In the genomic region with DNA sequence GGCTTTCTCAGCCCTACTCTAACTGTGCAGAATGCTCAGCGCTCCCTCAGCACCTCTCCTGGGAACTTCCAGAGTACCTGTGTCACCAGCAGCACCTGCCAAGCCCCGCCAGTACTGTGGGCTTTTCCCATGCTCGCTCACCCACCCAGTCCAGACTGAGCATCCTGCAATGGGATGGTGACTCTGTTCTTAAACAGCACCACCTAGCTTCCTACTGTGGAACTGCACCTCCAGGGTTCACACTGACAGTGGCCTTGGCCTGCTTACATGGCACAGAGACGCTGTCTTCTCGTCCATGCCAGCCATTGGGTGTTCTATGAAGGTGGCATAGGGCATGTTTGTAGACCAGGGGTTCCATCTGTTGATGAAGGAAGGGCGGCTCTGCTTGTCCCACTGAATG, we compare ENCODE assay signal across 8 mouse cellular contexts. TPM values are rescaled to one million over a fixed set of nuclear protein-coding genes. Genes with fewer than 3 reads are reported as not detected.
A peak's percentile ranks its signal among the peaks of the same experiment; 100 is the strongest.
DNase-seq lines count a peak whose midpoint lies in the region; ATAC-seq and TF ChIP-seq lines count a peak whose summit lies in the region.

No protein-coding gene starts in this region.

- peak overlapping the region in 1 of 2 experiments; percentile 86; a peak in 1 of 4 replicates for H3K4me3 ChIP-seq in heart, embryonic 14.5 days (ENCODE audit: control insufficient read depth in 1 of 2, insufficient read depth in 1 of 2, low read depth in 1 of 2, low read length in 2 of 2)
- H3K4me3 ChIP-seq in liver, embryonic 13.5 days (replicated peaks), result peak overlapping the region; percentile 94
- no peak overlapping the region for H3K4me3 ChIP-seq in stomach, postnatal 0 days (ENCODE audit: low read depth, low read length)

- peak overlapping the region; percentile 82; the same call in 1 of the 2 replicates for H3K4me2 ChIP-seq in heart, embryonic 14.5 days (ENCODE audit: low read length)
- H3K4me2 ChIP-seq in liver, embryonic 13.5 days, result peak overlapping the region; percentile 89
- peak overlapping the region; percentile 89; the same call in 1 of the 2 replicates for H3K4me2 ChIP-seq in stomach, postnatal 0 days (replicated peaks; ENCODE audit: low read depth)

- no peaks in the 10 kb centered on the region for H3K9me3 ChIP-seq in heart, embryonic 14.5 days (ENCODE audit: control insufficient read depth, low read length)
- H3K9me3 ChIP-seq in liver, embryonic 13.5 days (replicated peaks), result no peaks in the 10 kb centered on the region
- H3K9me3 ChIP-seq in stomach, postnatal 0 days (ENCODE audit: control insufficient read depth, low read length), result no peaks in the 10 kb centered on the region

- no peak overlapping the region for H3K27ac ChIP-seq in heart, embryonic 14.5 days (replicated peaks in 1 of 2; ENCODE audit: control insufficient read depth in 1 of 2, insufficient read depth in 1 of 2, low read depth in 2 of 2, low read length in 2 of 2)
- H3K27ac ChIP-seq in liver, embryonic 13.5 days, result peak overlapping the region; percentile 99
- no peak overlapping the region for H3K27ac ChIP-seq in stomach, postnatal 0 days (replicated peaks)

- H3K36me3 ChIP-seq in heart, embryonic 14.5 days (ENCODE audit: control insufficient read depth, insufficient read depth, low read length), result peaks cover 50% of the 10 kb centered on the region
- H3K36me3 ChIP-seq in liver, embryonic 13.5 days, result peaks cover 50% of the 10 kb centered on the region
- peaks cover 10% of the 10 kb centered on the region for H3K36me3 ChIP-seq in stomach, postnatal 0 days (ENCODE audit: control insufficient read depth, insufficient read depth, low read length)

- peaks cover 3 to 15% of the 10 kb centered on the region in 2 experiments; a peak in 3 of 4 replicates for H3K4me1 ChIP-seq in heart, embryonic 14.5 days (ENCODE audit: control insufficient read depth in 2 of 2, insufficient read depth in 2 of 2, low read length in 2 of 2)
- H3K4me1 ChIP-seq in liver, embryonic 13.5 days (replicated peaks), result peaks cover 55% of the 10 kb centered on the region
- H3K4me1 ChIP-seq in stomach, postnatal 0 days (replicated peaks; ENCODE audit: control insufficient read depth, insufficient read depth), result no peaks in the 10 kb centered on the region; the same call in 1 of the 2 replicates

- peak; percentile 45 for ATAC-seq in CD4-positive, CD25-positive, alpha-beta regulatory T cell, adult 4 months
- ATAC-seq in erythroid progenitor cell, adult 5-6 weeks (replicated peaks; ENCODE audit: low FRiP score, poor library complexity, severe bottlenecking), result peak; percentile 48
- ATAC-seq in heart, embryonic 14.5 days (ENCODE audit: insufficient number of reproducible peaks, insufficient read depth, low FRiP score, low read depth), result no peak
- no peak for ATAC-seq in liver, embryonic 13.5 days (ENCODE audit: low read depth)
- 0 out of 2 replicates have a peak, but pooled peaks have one; percentile 6 for ATAC-seq in stomach, postnatal 0 days (ENCODE audit: low FRiP score, low TSS enrichment)

- DNase-seq in brain, adult 2 months (ENCODE audit: low read depth, low spot score), result peak; percentile 90
- DNase-seq in kidney, postnatal 25 days, result peak; percentile 85 to 92
- peak; percentile 82 for DNase-seq in liver, embryonic 13.5 days
- peak; percentile 90 for DNase-seq in neural tube, embryonic 10.5 days (ENCODE audit: extremely low spot score, low spot score)
- DNase-seq in stomach, postnatal 0 days (ENCODE audit: low spot score), result peak; percentile 85

- no peaks in the 10 kb centered on the region for H3K27me3 ChIP-seq in heart, embryonic 14.5 days (ENCODE audit: control insufficient read depth, insufficient read depth, low read length)
- H3K27me3 ChIP-seq in liver, embryonic 13.5 days, result no peaks in the 10 kb centered on the region
- no peaks in the 10 kb centered on the region for H3K27me3 ChIP-seq in stomach, postnatal 0 days (ENCODE audit: control insufficient read depth, insufficient read depth, low read length)

- TF ChIP-seq CTCF in stomach, postnatal 0 days (IDR thresholded peaks at IDR 0.05; ENCODE audit: low read depth), result peak; percentile 99

- 20% methylated on average over 6 of the region's 6 CpGs for WGBS in heart, embryonic 14.5 days
- WGBS in liver, embryonic 13.5 days (ENCODE audit: insufficient replicate concordance), result 12% methylated on average over 6 of the region's 6 CpGs
- WGBS in stomach, postnatal 0 days, result 21% methylated on average over 6 of the region's 6 CpGs

- H3K9ac ChIP-seq in heart, embryonic 14.5 days (ENCODE audit: low read length), result peak overlapping the region; percentile 86; the same call in 1 of the 2 replicates
- peak overlapping the region; percentile 94 for H3K9ac ChIP-seq in liver, embryonic 13.5 days
- H3K9ac ChIP-seq in stomach, postnatal 0 days (ENCODE audit: low read length), result no peak overlapping the region

- no peak for TF ChIP-seq EP300 in stomach, postnatal 0 days (optimal IDR thresholded peaks at IDR 0.05)

RNA-seq across cellular contexts. Expression of gene Tprgl, which starts 1.5 kb away (rescaled TPM):
- 10 to 100 TPM; 11.4 to 28.4 TPM for polyA plus RNA-seq in CD4-positive, CD25-positive, alpha-beta regulatory T cell, adult 4 months (2017; shearing (Covaris generic))
- total RNA-seq in erythroid progenitor cell, adult 5-6 weeks (2015; ENCODE audit: low replicate concordance), result 101 and 141 TPM in 2 replicates
- total RNA-seq in erythroid progenitor cell, adult 5-6 weeks (2017; ENCODE audit: low replicate concordance), result 113 and 126 TPM in 2 replicates
- 145 and 148 TPM in 2 replicates for polyA plus RNA-seq in heart, embryonic 14.5 days (2014; fragmentation: Nextera tagmentation; extraction: Ambion mirVana)
- 138 and 145 TPM in 2 replicates for polyA plus RNA-seq in liver, embryonic 13.5 days (2015; fragmentation: Nextera tagmentation; extraction: Ambion mirVana)
- 165 and 170 TPM in 2 replicates for polyA plus RNA-seq in stomach, postnatal 0 days (2015; fragmentation: Nextera tagmentation; extraction: Ambion mirVana)

RNA-seq across cellular contexts. Expression of gene Megf6, which starts 11.5 kb away (rescaled TPM):
- not detected for polyA plus RNA-seq in CD4-positive, CD25-positive, alpha-beta regulatory T cell, adult 4 months (2017; shearing (Covaris generic))
- total RNA-seq in erythroid progenitor cell, adult 5-6 weeks (2015; ENCODE audit: low replicate concordance), result not detected in 2 replicates
- total RNA-seq in erythroid progenitor cell, adult 5-6 weeks (2017; ENCODE audit: low replicate concordance), result not detected in 2 replicates
- polyA plus RNA-seq in heart, embryonic 14.5 days (2014; fragmentation: Nextera tagmentation; extraction: Ambion mirVana), result 33.3 and 39.8 TPM in 2 replicates
- 1.5 and 1.6 TPM in 2 replicates for polyA plus RNA-seq in liver, embryonic 13.5 days (2015; fragmentation: Nextera tagmentation; extraction: Ambion mirVana)
- 10.2 and 10.8 TPM in 2 replicates for polyA plus RNA-seq in stomach, postnatal 0 days (2015; fragmentation: Nextera tagmentation; extraction: Ambion mirVana)

RNA-seq across cellular contexts. Expression of gene Wrap73, which starts 16.8 kb away (rescaled TPM):
- 10 to 100 TPM; 27.0 to 28.9 TPM for polyA plus RNA-seq in CD4-positive, CD25-positive, alpha-beta regulatory T cell, adult 4 months (2017; shearing (Covaris generic))
- 13.0 and 17.7 TPM in 2 replicates for total RNA-seq in erythroid progenitor cell, adult 5-6 weeks (2015; ENCODE audit: low replicate concordance)
- total RNA-seq in erythroid progenitor cell, adult 5-6 weeks (2017; ENCODE audit: low replicate concordance), result 3.2 and 9.4 TPM in 2 replicates
- polyA plus RNA-seq in heart, embryonic 14.5 days (2014; fragmentation: Nextera tagmentation; extraction: Ambion mirVana), result 20.7 and 23.1 TPM in 2 replicates
- 26.9 and 29.9 TPM in 2 replicates for polyA plus RNA-seq in liver, embryonic 13.5 days (2015; fragmentation: Nextera tagmentation; extraction: Ambion mirVana)
- 17.3 and 19.9 TPM in 2 replicates for polyA plus RNA-seq in stomach, postnatal 0 days (2015; fragmentation: Nextera tagmentation; extraction: Ambion mirVana)

RNA-seq across cellular contexts. Expression of gene Trp73, which starts 19.0 kb away (rescaled TPM):
- polyA plus RNA-seq in CD4-positive, CD25-positive, alpha-beta regulatory T cell, adult 4 months (2017; shearing (Covaris generic)), result not detected
- total RNA-seq in erythroid progenitor cell, adult 5-6 weeks (2015; ENCODE audit: low replicate concordance), result not detected in 2 replicates
- total RNA-seq in erythroid progenitor cell, adult 5-6 weeks (2017; ENCODE audit: low replicate concordance), result not detected in 2 replicates
- 0.08 and 0.09 TPM in 2 replicates for polyA plus RNA-seq in heart, embryonic 14.5 days (2014; fragmentation: Nextera tagmentation; extraction: Ambion mirVana)
- 0.17 TPM in 1 of 2 replicates, not detected in the other for polyA plus RNA-seq in liver, embryonic 13.5 days (2015; fragmentation: Nextera tagmentation; extraction: Ambion mirVana)
- polyA plus RNA-seq in stomach, postnatal 0 days (2015; fragmentation: Nextera tagmentation; extraction: Ambion mirVana), result 1.0 and 1.3 TPM in 2 replicates

Comparison
In these comparisons a context has a peak if more than half of its experiments do, and no peak if none do; other contexts are left out.
1. ATAC-seq: peak in CD4-positive, CD25-positive, alpha-beta regulatory T cell, adult 4 months (single experiment), erythroid progenitor cell, adult 5-6 weeks (single experiment) and stomach, postnatal 0 days (single experiment); none in heart, embryonic 14.5 days (single experiment) and liver, embryonic 13.5 days (single experiment).
2. Peak in every context shown above with its lines, with median percentiles within 50 percentile points of each other: DNase-seq and H3K4me2 ChIP-seq.